Mouse (Mus musculus) layer of hippocampus, adult 2 months (tissue): ENCODE data around the gene Slc39a1. TPM values are rescaled to one million over a fixed set of nuclear protein-coding genes. Genes with fewer than 3 reads are reported as not detected.

ENCODE experiments used
- DNase-seq, 2 experiments: peaks; one replicate each; pipeline ENCODE4 v3.0.0; 2022; ENCODE audit warnings: low spot score in 2 of 2
- H3K27ac ChIP-seq: fragments of 200-600 bp; 2 replicates; pipeline ENCODE4 v1.8.1; 2022
- H3K4me3 ChIP-seq: fragments of 200-600 bp; 2 replicates; pipeline ENCODE4 v1.8.1; 2022; ENCODE audit warnings: mild to moderate bottlenecking
- CTCF ChIP-seq: fragments of 200-600 bp; conservative IDR thresholded peaks from 2 replicates; pipeline ENCODE4 v1.8.1; 2022; ENCODE audit warnings: antibody characterized with exemption, mild to moderate bottlenecking, moderate library complexity
- long read RNA-seq, 2 experiments: library from polyadenylated mRNA; stranded (forward); transcript quantifications; one replicate each; pipeline ENCODE4 v2.0.0; 2021; ENCODE audit warnings: borderline mapping rate in 2 of 2
- total RNA-seq, 2 experiments: library from RNA; stranded (reverse); gene quantifications; 2 replicates each; pipeline ENCODE4 v1.2.3; 2021

Gene Slc39a1
- total RNA-seq = 10 to 100 TPM; 42.5 to 45.5 TPM
- long read RNA-seq, experiment 1, transcript Slc39a1-201 (4 exons, 2,364 nt) = major isoform, 9 of 10 reads
- long read RNA-seq, experiment 1, partial matches to known transcripts = 1 of 10 reads
- long read RNA-seq, experiment 1, other reads (novel, unspliced or antisense) = 0 of 10 reads
- long read RNA-seq, experiment 2, transcript Slc39a1-201 (4 exons, 2,364 nt) = major isoform, 12 of 15 reads
- long read RNA-seq, experiment 2, partial matches to known transcripts = 0 of 15 reads
- long read RNA-seq, experiment 2, other reads (novel, unspliced or antisense) = 3 of 15 reads

DNA sequence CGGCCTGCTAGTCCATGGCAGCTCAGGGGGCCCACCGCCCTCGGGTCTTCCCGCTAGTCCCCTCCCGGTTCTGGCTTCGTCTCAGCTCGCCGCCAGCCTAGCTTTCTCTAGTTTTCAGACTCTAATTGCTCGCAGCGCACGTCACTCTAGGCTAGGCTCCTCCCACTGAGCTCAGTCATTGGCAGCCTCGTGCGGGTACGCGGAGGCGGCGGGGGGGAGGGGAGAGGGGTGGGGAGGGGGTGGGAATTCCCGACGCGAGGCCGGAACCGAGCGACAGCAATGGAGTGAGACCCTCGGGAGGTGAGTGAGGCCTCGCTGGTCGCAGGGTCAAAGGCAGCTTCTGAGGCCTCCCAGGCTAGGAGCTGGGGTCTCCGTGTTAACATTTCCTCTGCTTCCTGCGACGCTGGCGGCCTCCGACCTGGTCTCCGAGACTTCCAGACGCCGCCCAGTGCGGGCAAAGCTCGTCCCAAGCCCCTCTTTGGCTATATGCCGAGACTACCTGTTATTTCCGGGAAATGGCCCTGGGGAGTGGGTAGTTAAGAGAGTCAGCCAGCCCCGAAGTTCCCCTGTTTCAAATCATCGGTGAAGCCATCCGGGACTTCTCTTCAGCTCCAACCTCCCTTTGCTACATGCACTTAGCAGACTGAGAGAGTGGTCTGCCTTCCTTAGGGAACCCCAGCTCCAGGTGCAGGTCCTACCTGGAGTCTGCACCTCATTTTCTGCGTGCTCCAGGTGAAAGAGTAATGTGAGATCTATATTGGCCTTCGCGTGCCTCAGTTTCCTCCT lies at the start of gene Slc39a1:
Gene Slc39a1 (plus strand): TSS at position 213 of the 786 bp plus-strand sequence.
- Histone ChIP-seq H3K4me3 (peak within 1 kb of the TSS; percentile 99), H3K27ac (peak within 1 kb of the TSS; percentile 98)
- no peak for TF ChIP-seq CTCF
- peak; percentile 90 to 94 for DNase-seq

DNA sequence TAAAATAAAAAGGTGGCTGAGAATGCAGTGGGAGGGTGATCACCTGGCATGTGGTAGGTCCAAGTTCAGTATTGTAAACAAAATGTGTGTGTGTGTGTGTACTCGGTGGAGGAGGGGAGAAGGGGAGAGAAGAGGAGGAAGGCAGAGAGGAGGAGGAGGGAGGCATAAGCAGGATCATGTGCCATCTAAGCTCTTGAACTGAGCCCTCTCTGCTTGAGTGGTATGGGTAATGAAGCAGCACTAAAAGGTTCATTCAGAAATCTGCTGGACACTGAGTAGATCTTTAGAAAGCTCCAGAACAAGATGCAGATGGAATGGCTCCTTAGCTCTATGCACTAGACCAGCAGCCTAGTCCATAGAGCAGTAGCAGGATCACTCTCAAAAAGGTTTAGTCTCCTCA lies 45.1 kb upstream of the Slc39a1 start:
- DNase-seq = no peak

DNA sequence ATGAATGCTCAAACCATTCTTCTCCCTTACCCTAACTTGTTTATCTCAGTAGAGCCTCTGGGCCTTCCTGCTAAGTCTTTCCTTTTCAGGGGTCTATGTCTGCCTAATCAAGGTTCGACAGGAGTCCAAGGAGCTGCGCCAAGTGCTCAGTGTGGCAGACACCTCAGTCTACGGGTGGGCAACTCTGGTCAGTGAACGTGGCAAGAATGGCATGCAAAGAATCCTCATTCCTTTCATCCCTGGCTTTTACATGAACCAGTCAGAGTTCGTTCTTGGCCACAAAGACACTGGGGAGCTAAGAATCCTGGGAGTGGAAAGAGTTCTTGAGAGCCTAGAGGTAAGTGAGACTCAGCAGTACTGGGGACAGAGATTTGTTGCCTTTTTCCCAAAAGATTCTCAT lies 44.4 kb upstream of the Slc39a1 start:
- DNase-seq = no peak
- TF ChIP-seq CTCF = no peak
- no peak overlapping the region for H3K27ac ChIP-seq
- H3K4me3 ChIP-seq = no peak overlapping the region

More for the DNA sequence above, 45.1 kb upstream of the Slc39a1 start:
- H3K27ac ChIP-seq = no peak overlapping the region
- TF ChIP-seq CTCF = no peak
- no peak overlapping the region for H3K4me3 ChIP-seq

DNA sequence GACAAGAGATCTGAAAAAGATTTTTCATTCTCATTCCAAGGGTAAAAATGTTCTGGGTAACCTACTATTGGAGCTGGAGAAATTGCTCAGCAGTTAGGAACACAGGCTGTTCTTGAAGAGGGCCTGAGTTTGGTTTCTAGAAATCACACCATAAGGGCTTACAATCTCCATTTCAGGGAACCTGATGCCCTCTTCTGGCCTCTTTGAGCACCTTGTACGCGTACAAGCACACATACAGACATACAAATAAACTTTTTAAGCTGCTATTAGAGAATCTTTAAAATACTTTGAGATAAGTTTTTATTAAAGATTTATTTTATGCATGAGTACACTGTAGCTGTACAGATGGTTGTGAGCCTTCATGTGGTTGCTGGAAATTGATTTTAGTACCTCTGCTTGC lies 43.4 kb upstream of the Slc39a1 start:
- TF ChIP-seq CTCF = peak; percentile 14; the same call in 1 of the 2 replicates
- no peak overlapping the region for H3K4me3 ChIP-seq
- H3K27ac ChIP-seq = no peak overlapping the region
- no peak for DNase-seq

GRCm38 (mm10) chr3:90208662-90209061 lies 39.3 kb upstream of the Slc39a1 start:
- Histone ChIP-seq H3K27ac (no peak overlapping the region), H3K4me3 (no peak overlapping the region)
- DNase-seq = no peak
- TF ChIP-seq CTCF = no peak

DNA sequence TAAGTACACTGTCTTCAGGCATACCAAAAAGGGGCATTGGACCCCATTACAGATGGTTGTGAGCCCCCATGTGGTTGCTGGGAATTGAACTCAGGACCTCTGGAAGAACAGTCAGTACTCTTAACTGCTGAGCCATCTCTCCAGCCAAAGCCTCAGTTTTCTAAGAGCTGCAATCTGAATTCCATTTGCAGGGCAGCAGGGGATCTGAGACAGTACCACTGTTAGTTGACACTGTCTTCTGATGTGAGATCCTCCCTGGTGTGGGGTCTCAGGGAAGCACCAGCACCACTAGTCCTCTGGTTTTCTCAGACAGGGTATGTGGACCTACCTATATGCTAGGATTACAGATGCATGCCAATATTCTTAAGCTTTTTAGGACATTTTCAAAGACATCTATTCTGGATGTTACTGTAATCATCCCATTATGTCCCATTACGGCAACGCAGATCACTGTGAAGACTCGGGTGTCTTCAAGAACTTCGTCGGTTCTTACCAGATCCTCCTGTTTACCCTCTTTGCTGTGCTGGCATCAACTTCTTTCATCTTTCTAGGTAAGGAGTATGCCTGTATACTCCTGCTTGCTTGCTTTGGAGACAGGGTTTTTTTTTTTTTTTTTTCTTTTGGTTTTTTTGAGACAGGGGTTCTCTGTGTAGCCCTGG lies 37.9 kb upstream of the Slc39a1 start:
- no peak for DNase-seq
- no peak for TF ChIP-seq CTCF
- Histone ChIP-seq H3K4me3 (no peak overlapping the region), H3K27ac (no peak overlapping the region)

GRCm38 (mm10) chr3:90211475-90212398 lies 36.2 kb upstream of the Slc39a1 start:
- DNase-seq = no peak
- peak overlapping the region; percentile 96 for H3K4me3 ChIP-seq
- peak overlapping the region; percentile 5; the same call in 1 of the 2 replicates for H3K27ac ChIP-seq
- TF ChIP-seq CTCF = no peak

- H3K27ac ChIP-seq = peak overlapping the region; percentile 95
- H3K4me3 ChIP-seq = peak overlapping the region; percentile 96
- DNase-seq = no peak
- no peak for TF ChIP-seq CTCF
Measured at GRCm38 (mm10) chr3:90212723-90213122, 35.2 kb upstream of the Slc39a1 start.

- Histone ChIP-seq H3K27ac (peak within 1 kb of the TSS; percentile 95), H3K4me3 (peak within 1 kb of the TSS; percentile 96)
- TF ChIP-seq CTCF = no peak
- peak; percentile 93 to 94 for DNase-seq
Measured at GRCm38 (mm10) chr3:90213377-90213866, 34.5 kb upstream of the Slc39a1 start, which contains the start of the genes Rps27 and Rab13. Gene Rps27 (minus strand): TSS chr3:90213651. Gene Rab13 (plus strand): TSS chr3:90213695.

DNA sequence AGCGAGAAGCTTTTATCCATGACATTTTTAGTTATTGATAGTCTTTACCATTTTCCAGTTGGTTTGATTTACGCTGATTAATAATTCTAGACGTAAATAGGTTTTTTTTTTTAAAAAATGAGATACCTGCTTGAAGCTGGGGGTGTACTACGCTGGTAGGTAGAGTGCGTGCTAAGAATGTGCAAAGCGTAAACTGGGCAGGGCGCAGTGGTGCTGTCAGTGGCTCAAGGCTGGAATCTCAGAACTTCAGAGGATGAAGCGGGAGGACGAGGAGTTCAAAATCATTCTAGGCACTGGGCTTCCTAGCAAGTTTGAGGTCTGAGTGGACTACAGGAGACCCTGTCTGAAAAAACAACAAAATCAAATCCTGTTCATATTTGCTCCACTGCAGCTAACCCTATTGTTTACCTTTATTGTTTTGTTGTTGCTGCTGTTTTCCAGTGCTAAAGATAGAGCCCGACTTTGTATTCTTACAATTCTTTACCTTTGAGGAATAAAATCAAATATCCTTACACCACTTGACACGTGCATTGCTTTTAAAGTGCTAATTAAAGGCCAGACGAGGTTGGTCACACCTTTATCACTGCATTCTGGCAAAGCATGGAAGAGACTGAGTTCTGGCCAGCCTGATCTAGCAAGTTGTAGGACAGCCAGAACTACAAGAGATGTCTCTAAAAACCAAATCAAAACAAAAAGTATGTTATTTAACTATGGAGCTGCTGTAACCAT lies 33.9 kb upstream of the Slc39a1 start:
- no peak for TF ChIP-seq CTCF
- Histone ChIP-seq H3K27ac (peak overlapping the region; percentile 95), H3K4me3 (peak overlapping the region; percentile 96)
- DNase-seq = no peak

- DNase-seq = no peak
- H3K27ac ChIP-seq = no peak overlapping the region
- no peak overlapping the region for H3K4me3 ChIP-seq
- TF ChIP-seq CTCF = peak; percentile 55
Measured at GRCm38 (mm10) chr3:90215825-90216380, 32.1 kb upstream of the Slc39a1 start.
